Mouse (Mus musculus): ENCODE measurements at regions not wholly inside any gene's neighbourhood (a gene's known extent, or its start where the extent isn't known, plus 50 kb on each side); places are given as distances from the start of the nearest gene placed in this dataset.

DNA sequence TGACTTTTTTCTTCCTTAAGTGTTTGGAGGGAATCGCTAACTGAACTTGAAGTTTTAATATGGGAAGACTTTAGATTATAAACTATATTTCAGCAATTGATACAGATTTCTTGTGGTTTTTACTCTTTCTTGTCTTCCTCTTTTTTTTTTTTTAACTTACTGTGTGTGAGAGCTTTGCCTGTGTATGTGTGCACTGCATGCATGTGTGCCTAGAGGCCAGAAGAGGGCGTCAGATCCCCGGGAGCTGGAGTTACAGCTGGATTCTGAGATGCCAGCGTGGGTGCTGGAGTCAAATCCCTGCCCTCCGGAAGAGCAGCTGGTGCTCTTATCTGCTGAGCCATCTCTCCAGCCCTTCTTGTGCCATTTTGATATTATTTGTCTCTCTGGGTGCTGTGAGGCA, 129.6 kb downstream of the Trim33 start:
- Histone ChIP-seq H3K36me3 (ENCODE audit: control insufficient read depth, insufficient read depth) (no peaks in the 10 kb centered on the region), H3K4me3 (ENCODE audit: low read length) (no peak overlapping the region), H3K4me2 (ENCODE audit: low read depth, low read length) (no peak overlapping the region), H3K27me3 (ENCODE audit: control insufficient read depth, insufficient read depth, low read length) (no peaks in the 10 kb centered on the region), H3K4me1 (ENCODE audit: control insufficient read depth, insufficient read depth, low read length) (peaks cover 5% of the 10 kb centered on the region), H3K27ac (ENCODE audit: low read length) (no peak overlapping the region), H3K9me3 (replicated peaks; ENCODE audit: control insufficient read depth, low read length) (no peaks in the 10 kb centered on the region), H3K9ac (ENCODE audit: low read length) (no peak overlapping the region)
- ATAC-seq (replicated peaks; ENCODE audit: extremely low read depth, insufficient read depth, low FRiP score) = no peak
- WGBS = 75% methylated on average over 5 of the region's 5 CpGs

DNA sequence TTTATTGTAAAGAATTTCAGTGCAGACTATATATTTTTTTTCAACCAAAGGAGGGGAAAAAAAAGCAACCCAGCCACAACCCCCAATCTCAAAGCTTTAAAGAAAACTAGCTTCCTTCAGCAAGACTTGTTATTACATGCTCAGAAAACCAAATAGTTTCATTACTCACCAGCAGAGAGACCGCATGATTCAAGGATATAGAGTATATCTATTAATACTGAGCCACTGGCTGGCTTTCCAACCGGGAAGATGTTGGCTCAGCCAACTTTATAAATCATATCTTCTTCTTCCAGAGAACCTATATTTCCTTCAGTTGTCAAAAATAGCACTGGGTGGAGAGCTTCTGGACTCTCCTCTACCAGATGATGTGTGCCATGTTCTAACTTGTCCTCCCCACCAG, 133.2 kb downstream of the Trim33 start:
- H3K27me3 ChIP-seq (ENCODE audit: control insufficient read depth, insufficient read depth, low read length) = no peaks in the 10 kb centered on the region
- no peak for ATAC-seq (replicated peaks; ENCODE audit: extremely low read depth, insufficient read depth, low FRiP score)
- H3K4me2 ChIP-seq (ENCODE audit: low read depth, low read length) = no peak overlapping the region
- no peaks in the 10 kb centered on the region for H3K9me3 ChIP-seq (replicated peaks; ENCODE audit: control insufficient read depth, low read length)
- 51% methylated on average over 2 of the region's 2 CpGs for WGBS
- no peak overlapping the region for H3K27ac ChIP-seq (ENCODE audit: low read length)
- H3K4me1 ChIP-seq (ENCODE audit: control insufficient read depth, insufficient read depth, low read length) = peaks cover 6% of the 10 kb centered on the region
- no peak overlapping the region for H3K9ac ChIP-seq (ENCODE audit: low read length)
- H3K36me3 ChIP-seq (ENCODE audit: control insufficient read depth, insufficient read depth) = no peaks in the 10 kb centered on the region
- H3K4me3 ChIP-seq (ENCODE audit: low read length) = no peak overlapping the region

GRCm38 (mm10) chr3:103415051-103415695, 136.1 kb downstream of the Trim33 start:
- Histone ChIP-seq H3K9ac (ENCODE audit: low read length) (no peak overlapping the region), H3K9me3 (replicated peaks; ENCODE audit: control insufficient read depth, low read length) (no peaks in the 10 kb centered on the region), H3K4me1 (ENCODE audit: control insufficient read depth, insufficient read depth, low read length) (peaks cover 16% of the 10 kb centered on the region), H3K4me3 (ENCODE audit: low read length) (no peak overlapping the region), H3K4me2 (ENCODE audit: low read depth, low read length) (no peak overlapping the region), H3K27ac (ENCODE audit: low read length) (no peak overlapping the region), H3K27me3 (ENCODE audit: control insufficient read depth, insufficient read depth, low read length) (no peaks in the 10 kb centered on the region), H3K36me3 (ENCODE audit: control insufficient read depth, insufficient read depth) (no peaks in the 10 kb centered on the region)
- ATAC-seq (replicated peaks; ENCODE audit: extremely low read depth, insufficient read depth, low FRiP score) = no peak
- 62% methylated on average over 8 of the region's 8 CpGs for WGBS

GRCm38 (mm10) chr3:103416296-103416695, 137.2 kb downstream of the Trim33 start:
- no peak overlapping the region for H3K27ac ChIP-seq (ENCODE audit: low read length)
- 20% methylated on average over 2 of the region's 2 CpGs for WGBS
- no peak for ATAC-seq (replicated peaks; ENCODE audit: extremely low read depth, insufficient read depth, low FRiP score)

GRCm38 (mm10) chr3:103417781-103418180, 138.7 kb downstream of the Trim33 start:
- Histone ChIP-seq H3K36me3 (ENCODE audit: control insufficient read depth, insufficient read depth) (no peaks in the 10 kb centered on the region), H3K27ac (ENCODE audit: low read length) (no peak overlapping the region)
- WGBS = 90% methylated on average over 4 of the region's 4 CpGs

More at GRCm38 (mm10) chr3:103416296-103416695, 137.2 kb downstream of the Trim33 start:
- H3K4me3 ChIP-seq (ENCODE audit: low read length) = no peak overlapping the region
- peaks cover 22% of the 10 kb centered on the region for H3K4me1 ChIP-seq (ENCODE audit: control insufficient read depth, insufficient read depth, low read length)
- no peaks in the 10 kb centered on the region for H3K36me3 ChIP-seq (ENCODE audit: control insufficient read depth, insufficient read depth)
- no peak overlapping the region for H3K4me2 ChIP-seq (ENCODE audit: low read depth, low read length)
- H3K27me3 ChIP-seq (ENCODE audit: control insufficient read depth, insufficient read depth, low read length) = no peaks in the 10 kb centered on the region
- no peaks in the 10 kb centered on the region for H3K9me3 ChIP-seq (replicated peaks; ENCODE audit: control insufficient read depth, low read length)
- no peak overlapping the region for H3K9ac ChIP-seq (ENCODE audit: low read length)

DNA sequence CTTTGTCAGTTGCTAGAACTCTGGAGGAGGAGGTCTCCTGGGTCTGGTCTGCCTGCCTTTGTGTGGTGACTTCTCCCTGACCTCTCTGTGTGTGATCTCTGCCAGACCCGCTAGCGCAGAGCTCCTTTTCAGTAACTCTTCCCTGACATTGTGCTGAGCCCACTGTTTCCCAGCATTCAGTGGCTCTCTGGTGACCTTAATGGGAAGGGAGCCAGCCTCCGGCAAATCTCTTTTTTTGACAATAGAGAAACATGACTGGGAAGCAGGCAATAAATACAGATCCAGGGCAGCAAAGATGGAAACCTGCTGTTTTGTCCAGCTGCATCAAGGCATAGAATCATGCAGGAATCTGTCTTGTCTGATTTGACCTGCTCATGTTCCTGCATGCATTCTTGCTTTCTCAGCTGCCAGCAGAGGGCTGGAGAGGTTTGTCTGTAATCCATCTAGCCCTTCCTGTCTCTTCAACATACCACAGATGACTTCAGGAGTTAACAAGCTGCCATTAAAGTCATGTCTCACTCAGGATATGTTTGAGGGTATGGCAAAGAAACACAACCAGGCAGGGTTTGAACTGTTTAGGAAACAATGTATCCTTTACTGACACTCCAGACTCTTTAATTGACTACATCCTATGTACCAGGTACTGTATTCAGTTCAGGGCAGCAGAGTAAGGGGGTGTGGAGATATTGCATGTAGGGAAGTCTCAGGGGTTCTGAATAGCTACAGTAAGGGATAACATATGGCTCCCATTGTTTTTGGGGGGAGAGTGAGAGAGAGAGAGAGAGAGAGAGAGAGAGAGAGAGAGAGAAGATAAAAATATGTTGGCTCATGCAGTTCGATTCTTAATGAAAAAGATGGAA, 140.9 kb downstream of the Trim33 start:
- no peaks in the 10 kb centered on the region for H3K9me3 ChIP-seq (replicated peaks; ENCODE audit: control insufficient read depth, low read length)
- 13% methylated on average over 4 of the region's 4 CpGs for WGBS
- ATAC-seq (replicated peaks; ENCODE audit: extremely low read depth, insufficient read depth, low FRiP score) = peak; percentile 77
- no peak overlapping the region for H3K4me3 ChIP-seq (ENCODE audit: low read length)
- H3K27ac ChIP-seq (ENCODE audit: low read length) = peak overlapping the region; percentile 58
- H3K27me3 ChIP-seq (ENCODE audit: control insufficient read depth, insufficient read depth, low read length) = no peaks in the 10 kb centered on the region
- H3K4me1 ChIP-seq (ENCODE audit: control insufficient read depth, insufficient read depth, low read length) = peaks cover 22% of the 10 kb centered on the region
- H3K4me2 ChIP-seq (ENCODE audit: low read depth, low read length) = no peak overlapping the region
- no peaks in the 10 kb centered on the region for H3K36me3 ChIP-seq (ENCODE audit: control insufficient read depth, insufficient read depth)
- no peak overlapping the region for H3K9ac ChIP-seq (ENCODE audit: low read length)

More at GRCm38 (mm10) chr3:103417781-103418180, 138.7 kb downstream of the Trim33 start:
- H3K4me2 ChIP-seq (ENCODE audit: low read depth, low read length) = no peak overlapping the region
- H3K9me3 ChIP-seq (replicated peaks; ENCODE audit: control insufficient read depth, low read length) = no peaks in the 10 kb centered on the region
- H3K4me1 ChIP-seq (ENCODE audit: control insufficient read depth, insufficient read depth, low read length) = peaks cover 22% of the 10 kb centered on the region
- ATAC-seq (replicated peaks; ENCODE audit: extremely low read depth, insufficient read depth, low FRiP score) = no peak
- H3K4me3 ChIP-seq (ENCODE audit: low read length) = no peak overlapping the region
- H3K9ac ChIP-seq (ENCODE audit: low read length) = no peak overlapping the region
- H3K27me3 ChIP-seq (ENCODE audit: control insufficient read depth, insufficient read depth, low read length) = no peaks in the 10 kb centered on the region

- no peak overlapping the region for H3K4me3 ChIP-seq (ENCODE audit: low read length)
- no peak overlapping the region for H3K9ac ChIP-seq (ENCODE audit: low read length)
These were observed 141.7 kb downstream of the Trim33 start for GRCm38 (mm10) chr3:103420621-103421274.

GRCm38 (mm10) chr3:103421275-103421621, 142.2 kb downstream of the Trim33 start:
- H3K27ac ChIP-seq (ENCODE audit: low read length) = no peak overlapping the region
- peaks cover 21% of the 10 kb centered on the region for H3K4me1 ChIP-seq (ENCODE audit: control insufficient read depth, insufficient read depth, low read length)
- no peaks in the 10 kb centered on the region for H3K36me3 ChIP-seq (ENCODE audit: control insufficient read depth, insufficient read depth)
- H3K4me2 ChIP-seq (ENCODE audit: low read depth, low read length) = no peak overlapping the region
- no peak overlapping the region for H3K4me3 ChIP-seq (ENCODE audit: low read length)
- no peaks in the 10 kb centered on the region for H3K27me3 ChIP-seq (ENCODE audit: control insufficient read depth, insufficient read depth, low read length)
- WGBS = 62% methylated on average over 9 of the region's 9 CpGs
- no peak for ATAC-seq (replicated peaks; ENCODE audit: extremely low read depth, insufficient read depth, low FRiP score)
- no peaks in the 10 kb centered on the region for H3K9me3 ChIP-seq (replicated peaks; ENCODE audit: control insufficient read depth, low read length)
- no peak overlapping the region for H3K9ac ChIP-seq (ENCODE audit: low read length)

More at GRCm38 (mm10) chr3:103420621-103421274, 141.7 kb downstream of the Trim33 start:
- Histone ChIP-seq H3K27ac (ENCODE audit: low read length) (no peak overlapping the region), H3K9me3 (replicated peaks; ENCODE audit: control insufficient read depth, low read length) (no peaks in the 10 kb centered on the region), H3K4me2 (ENCODE audit: low read depth, low read length) (no peak overlapping the region), H3K4me1 (ENCODE audit: control insufficient read depth, insufficient read depth, low read length) (peaks cover 22% of the 10 kb centered on the region), H3K27me3 (ENCODE audit: control insufficient read depth, insufficient read depth, low read length) (no peaks in the 10 kb centered on the region), H3K36me3 (ENCODE audit: control insufficient read depth, insufficient read depth) (no peaks in the 10 kb centered on the region)
- WGBS = 67% methylated on average over 12 of the region's 12 CpGs
- no peak for ATAC-seq (replicated peaks; ENCODE audit: extremely low read depth, insufficient read depth, low FRiP score)

DNA sequence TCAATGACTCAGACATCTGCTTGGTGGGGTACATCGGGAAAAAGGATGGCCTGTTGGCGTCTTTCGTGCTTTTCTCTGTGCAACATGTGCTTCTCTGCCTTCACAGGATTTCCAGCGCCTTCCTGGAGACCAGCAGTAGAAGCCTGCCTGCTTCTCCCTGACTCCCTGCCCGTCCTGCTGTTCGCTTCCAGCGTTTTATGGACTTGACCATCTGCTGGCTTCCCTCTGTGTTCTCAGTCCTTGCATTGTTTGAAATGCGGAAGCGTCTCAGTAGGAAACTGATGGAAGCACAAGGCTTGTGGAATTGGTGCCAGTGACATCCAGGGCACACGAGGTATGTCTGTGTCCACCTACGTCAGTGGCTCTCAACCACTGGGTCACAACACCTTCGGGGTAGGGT, 143.7 kb downstream of the Trim33 start:
- Histone ChIP-seq H3K9me3 (replicated peaks; ENCODE audit: control insufficient read depth, low read length) (no peaks in the 10 kb centered on the region), H3K4me1 (ENCODE audit: control insufficient read depth, insufficient read depth, low read length) (peaks cover 17% of the 10 kb centered on the region), H3K4me2 (ENCODE audit: low read depth, low read length) (no peak overlapping the region), H3K27me3 (ENCODE audit: control insufficient read depth, insufficient read depth, low read length) (no peaks in the 10 kb centered on the region), H3K36me3 (ENCODE audit: control insufficient read depth, insufficient read depth) (no peaks in the 10 kb centered on the region), H3K9ac (ENCODE audit: low read length) (no peak overlapping the region), H3K4me3 (ENCODE audit: low read length) (no peak overlapping the region), H3K27ac (ENCODE audit: low read length) (no peak overlapping the region)
- no peak for ATAC-seq (replicated peaks; ENCODE audit: extremely low read depth, insufficient read depth, low FRiP score)
- 79% methylated on average over 12 of the region's 12 CpGs for WGBS

All from heart, embryonic 16.5 days (tissue).